Mouse (Mus musculus) MEL-GATA-1-ER (cell line): ENCODE measurements around the gene Samd5.

Source experiments
- DNase-seq: peaks from one replicate; pipeline ENCODE4 v3.0.0-alpha.2; 2012; ENCODE audit warnings: low read depth; ENCODE audit errors: extremely low read depth

Samd5 gene

GRCm38 (mm10) chr10:9650050-9650825, 24.8 kb downstream of the Samd5 start:
- DNase-seq: no peak

GRCm38 (mm10) chr10:9648464-9648863, 26.5 kb downstream of the Samd5 start:
- no peak for DNase-seq

- no peak for DNase-seq
These were observed 27.3 kb downstream of the Samd5 start for GRCm38 (mm10) chr10:9647741-9648140.

GRCm38 (mm10) chr10:9646391-9646790, 28.6 kb downstream of the Samd5 start:
- DNase-seq: no peak

- DNase-seq: no peak
These were observed 31.5 kb downstream of the Samd5 start for GRCm38 (mm10) chr10:9643531-9643930.

GRCm38 (mm10) chr10:9642077-9642476, 32.9 kb downstream of the Samd5 start:
- DNase-seq: no peak

GRCm38 (mm10) chr10:9640678-9641077, 34.3 kb downstream of the Samd5 start:
- DNase-seq: no peak

- no peak for DNase-seq
These were observed 35.0 kb downstream of the Samd5 start for GRCm38 (mm10) chr10:9640056-9640455.

- no peak for DNase-seq
These were observed 49.7 kb downstream of the Samd5 start for GRCm38 (mm10) chr10:9625356-9625755.

- no peak for DNase-seq
These were observed 52.9 kb downstream of the Samd5 start for GRCm38 (mm10) chr10:9621926-9622688.

GRCm38 (mm10) chr10:9621055-9621454, 54.0 kb downstream of the Samd5 start:
- no peak for DNase-seq

GRCm38 (mm10) chr10:9615009-9615408, 60.0 kb downstream of the Samd5 start:
- no peak for DNase-seq

GRCm38 (mm10) chr10:9608854-9609253, 66.2 kb downstream of the Samd5 start:
- DNase-seq: no peak

- DNase-seq: no peak
These were observed 67.9 kb downstream of the Samd5 start for GRCm38 (mm10) chr10:9607155-9607554.

GRCm38 (mm10) chr10:9605635-9606034, 69.4 kb downstream of the Samd5 start:
- no peak for DNase-seq

GRCm38 (mm10) chr10:9603290-9603689, 71.7 kb downstream of the Samd5 start:
- no peak for DNase-seq

- DNase-seq: no peak
These were observed 72.2 kb downstream of the Samd5 start for GRCm38 (mm10) chr10:9602845-9603244.

- DNase-seq: no peak
These were observed 72.6 kb downstream of the Samd5 start for GRCm38 (mm10) chr10:9602389-9602788.

GRCm38 (mm10) chr10:9596228-9596627, 78.8 kb downstream of the Samd5 start:
- DNase-seq: no peak

GRCm38 (mm10) chr10:9594666-9595065, 80.3 kb downstream of the Samd5 start:
- DNase-seq: no peak

GRCm38 (mm10) chr10:9590606-9591005, 84.4 kb downstream of the Samd5 start:
- DNase-seq: no peak

GRCm38 (mm10) chr10:9586328-9586727, 88.7 kb downstream of the Samd5 start:
- DNase-seq: no peak

GRCm38 (mm10) chr10:9579374-9579773, 95.6 kb downstream of the Samd5 start:
- DNase-seq: no peak
